Mouse (Mus musculus) liver, adult 2 months (tissue): ENCODE measurements around the gene Vegfb.
A peak's percentile ranks its signal among the peaks of the same experiment; 100 is the strongest.

Experiments used
- CTCF ChIP-seq: fragments of 200-500 bp; IDR thresholded peaks from 2 replicates; pipeline ENCODE4 v1.5.1; 2011; ENCODE audit warnings: low read depth, low read length, control low read depth
- POLR2A ChIP-seq: fragments of 200-500 bp; IDR thresholded peaks from 2 replicates; pipeline ENCODE4 v1.6.1; 2011; ENCODE audit warnings: low read length, control low read depth; ENCODE audit not compliant: insufficient read depth; ENCODE audit errors: extremely low read depth

DNA sequence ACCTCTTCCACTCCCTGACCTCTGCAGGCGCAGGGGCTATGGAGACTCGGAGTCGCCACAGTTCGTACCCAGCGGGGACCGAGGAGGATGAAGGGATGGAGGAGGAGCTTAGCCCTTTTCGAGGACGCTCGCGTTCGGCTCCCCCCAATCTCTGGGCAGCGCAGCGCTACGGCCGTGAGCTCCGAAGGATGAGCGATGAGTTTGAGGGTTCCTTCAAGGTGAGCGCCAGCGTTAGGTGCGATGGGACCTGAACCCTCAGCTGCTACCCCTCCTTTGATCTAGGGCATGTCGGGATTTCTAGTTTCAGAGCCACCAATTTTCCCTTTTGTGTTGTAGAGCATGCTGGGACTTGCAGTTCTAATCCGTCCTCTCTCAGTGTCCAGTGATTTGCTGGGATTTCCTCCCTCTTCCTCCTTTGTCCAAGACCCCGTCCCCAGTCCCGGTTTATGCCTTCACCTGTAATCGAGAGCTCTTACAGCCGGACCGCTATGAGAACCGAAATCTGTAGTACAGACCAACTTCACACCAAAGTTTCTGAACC, 36.8 kb downstream of the Vegfb start:
- TF ChIP-seq CTCF (no peak), POLR2A (0 out of 2 replicates have a peak, but pooled peaks have one; percentile 46)
